Mouse (Mus musculus): ENCODE measurements at regions not wholly inside any gene's neighbourhood (a gene's known extent, or its start where the extent isn't known, plus 50 kb on each side); places are given as distances from the start of the nearest gene placed in this dataset.

GRCm38 (mm10) chr3:144378524-144379225 is 173.7 kb upstream of the Lmo4 start:
- no peaks in the 10 kb centered on the region for H3K36me3 ChIP-seq (ENCODE audit: control insufficient read depth, insufficient read depth, low read length)
- H3K4me1 ChIP-seq (ENCODE audit: control insufficient read depth, insufficient read depth, low read length), result no peaks in the 10 kb centered on the region
- no peak overlapping the region for H3K4me3 ChIP-seq (ENCODE audit: insufficient read depth, low read depth, low read length)
- no peak for DNase-seq (ENCODE audit: extremely low read depth, low read depth, low spot score)
- TF ChIP-seq CTCF (IDR thresholded peaks at IDR 0.05; ENCODE audit: low read depth, low read length), result no peak
- TF ChIP-seq POLR2A (IDR thresholded peaks at IDR 0.05; ENCODE audit: extremely low read depth, insufficient read depth, low read length), result no peak
- H3K79me2 ChIP-seq (ENCODE audit: control insufficient read depth, insufficient read depth, low read length), result no peaks in the 10 kb centered on the region
- no peak overlapping the region for H3K27ac ChIP-seq (replicated peaks; ENCODE audit: insufficient read depth, low read depth, low read length)
- no peaks in the 10 kb centered on the region for H3K27me3 ChIP-seq (ENCODE audit: control insufficient read depth, insufficient read depth, low read length)
- no peak overlapping the region for H3K9ac ChIP-seq (ENCODE audit: low read depth, low read length)
- 96% methylated on average over 8 of the region's 8 CpGs for WGBS

DNA sequence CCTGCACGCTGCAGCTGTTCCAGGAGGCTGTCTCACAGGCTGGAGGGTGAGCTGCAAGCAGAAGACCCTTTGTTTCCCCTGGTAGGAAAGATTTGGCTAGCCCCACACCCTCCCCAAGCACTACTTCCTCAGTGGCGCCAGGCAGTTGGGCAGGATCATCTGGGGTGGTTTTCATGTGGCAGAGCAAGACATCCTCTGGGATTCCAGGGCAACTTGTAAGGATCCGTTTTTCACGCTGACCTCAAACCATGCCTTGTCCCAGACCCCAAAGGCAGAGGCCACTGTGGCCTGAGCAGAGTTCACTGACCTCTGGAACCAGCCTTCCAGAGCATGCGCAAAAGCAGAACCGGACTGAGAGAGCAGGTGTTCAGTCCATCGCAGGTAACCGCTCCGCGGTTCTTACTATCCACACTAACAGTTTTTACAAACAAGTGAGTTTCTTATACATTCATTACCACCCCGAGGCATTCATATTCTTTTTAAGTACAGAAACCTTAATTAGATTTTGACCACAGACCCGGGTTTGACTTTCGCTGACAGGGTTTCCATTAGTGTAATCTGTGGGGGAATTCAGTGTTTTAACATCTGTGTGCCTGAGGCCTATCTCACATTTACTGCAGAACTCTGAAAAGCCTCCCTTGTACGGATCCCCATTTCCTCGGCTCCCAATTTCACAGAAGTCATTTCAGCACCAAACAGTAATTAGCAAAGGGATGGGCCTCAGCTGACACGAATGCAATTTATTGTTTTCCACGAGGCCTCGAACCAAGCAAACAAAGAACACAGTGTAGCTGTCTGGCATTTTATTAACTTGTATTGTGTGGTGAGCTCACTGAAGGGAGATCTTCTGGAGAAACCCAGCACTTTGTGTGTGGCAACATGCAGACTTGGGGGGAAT is 172.9 kb upstream of the Lmo4 start:
- no peak for DNase-seq (ENCODE audit: extremely low read depth, low read depth, low spot score)
- Histone ChIP-seq H3K9ac (ENCODE audit: low read depth, low read length) (no peak overlapping the region), H3K4me1 (ENCODE audit: control insufficient read depth, insufficient read depth, low read length) (no peaks in the 10 kb centered on the region), H3K27ac (replicated peaks; ENCODE audit: insufficient read depth, low read depth, low read length) (no peak overlapping the region), H3K4me3 (ENCODE audit: insufficient read depth, low read depth, low read length) (no peak overlapping the region), H3K36me3 (ENCODE audit: control insufficient read depth, insufficient read depth, low read length) (no peaks in the 10 kb centered on the region), H3K79me2 (ENCODE audit: control insufficient read depth, insufficient read depth, low read length) (no peaks in the 10 kb centered on the region), H3K27me3 (ENCODE audit: control insufficient read depth, insufficient read depth, low read length) (no peaks in the 10 kb centered on the region)
- 86% methylated on average over 18 of the region's 18 CpGs for WGBS
- no peak for TF ChIP-seq POLR2A (IDR thresholded peaks at IDR 0.05; ENCODE audit: extremely low read depth, insufficient read depth, low read length)
- TF ChIP-seq CTCF (IDR thresholded peaks at IDR 0.05; ENCODE audit: low read depth, low read length), result no peak

- Histone ChIP-seq H3K79me2 (ENCODE audit: control insufficient read depth, insufficient read depth, low read length) (no peaks in the 10 kb centered on the region), H3K27ac (replicated peaks; ENCODE audit: insufficient read depth, low read depth, low read length) (no peak overlapping the region), H3K36me3 (ENCODE audit: control insufficient read depth, insufficient read depth, low read length) (no peaks in the 10 kb centered on the region), H3K4me1 (ENCODE audit: control insufficient read depth, insufficient read depth, low read length) (no peaks in the 10 kb centered on the region), H3K4me3 (ENCODE audit: insufficient read depth, low read depth, low read length) (no peak overlapping the region), H3K9ac (ENCODE audit: low read depth, low read length) (no peak overlapping the region), H3K27me3 (ENCODE audit: control insufficient read depth, insufficient read depth, low read length) (no peaks in the 10 kb centered on the region)
- WGBS, result 83% methylated on average over 15 of the region's 15 CpGs
- no peak for TF ChIP-seq POLR2A (IDR thresholded peaks at IDR 0.05; ENCODE audit: extremely low read depth, insufficient read depth, low read length)
- TF ChIP-seq CTCF (IDR thresholded peaks at IDR 0.05; ENCODE audit: low read depth, low read length), result no peak
- DNase-seq (ENCODE audit: extremely low read depth, low read depth, low spot score), result no peak
These were observed 171.7 kb upstream of the Lmo4 start for GRCm38 (mm10) chr3:144376463-144377402.

DNA sequence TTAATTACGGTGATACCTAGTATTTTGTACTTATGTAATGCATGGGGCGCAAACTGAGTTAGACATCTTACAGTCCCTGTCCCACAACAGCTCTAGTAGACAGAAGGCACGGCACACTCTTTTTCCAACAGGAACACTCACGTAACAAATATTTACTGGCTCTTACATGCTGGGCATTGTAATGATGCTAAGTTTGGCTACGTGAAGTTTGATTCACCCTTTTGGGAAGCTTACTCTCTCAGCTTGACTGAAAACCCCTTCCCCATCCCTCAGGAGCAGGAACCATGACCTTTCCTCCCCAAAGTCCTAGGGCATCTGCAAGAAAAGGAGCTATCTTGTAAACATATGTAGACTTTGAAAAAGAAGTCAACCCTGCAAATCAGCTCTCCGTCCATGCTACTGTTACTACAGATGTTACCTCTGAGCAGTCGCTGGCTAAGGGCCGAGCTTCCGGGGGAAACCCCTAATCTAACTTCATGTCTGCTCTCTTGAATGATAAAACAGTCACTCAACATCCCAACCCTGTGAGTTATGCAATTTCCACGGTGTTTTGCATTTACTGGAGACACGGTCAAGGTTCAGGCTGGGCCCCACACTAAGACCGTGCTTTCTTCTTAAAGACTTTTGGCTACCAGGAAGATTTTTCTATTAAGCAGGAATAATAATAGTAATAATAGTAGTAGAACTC is 170.8 kb upstream of the Lmo4 start:
- no peak overlapping the region for H3K27ac ChIP-seq (replicated peaks; ENCODE audit: insufficient read depth, low read depth, low read length)
- H3K36me3 ChIP-seq (ENCODE audit: control insufficient read depth, insufficient read depth, low read length), result no peaks in the 10 kb centered on the region
- DNase-seq (ENCODE audit: extremely low read depth, low read depth, low spot score), result no peak
- WGBS, result 65% methylated on average over 12 of the region's 12 CpGs
- H3K27me3 ChIP-seq (ENCODE audit: control insufficient read depth, insufficient read depth, low read length), result no peaks in the 10 kb centered on the region
- no peak overlapping the region for H3K9ac ChIP-seq (ENCODE audit: low read depth, low read length)
- TF ChIP-seq CTCF (IDR thresholded peaks at IDR 0.05; ENCODE audit: low read depth, low read length) (no peak), POLR2A (IDR thresholded peaks at IDR 0.05; ENCODE audit: extremely low read depth, insufficient read depth, low read length) (no peak)
- no peaks in the 10 kb centered on the region for H3K79me2 ChIP-seq (ENCODE audit: control insufficient read depth, insufficient read depth, low read length)
- H3K4me1 ChIP-seq (ENCODE audit: control insufficient read depth, insufficient read depth, low read length), result no peaks in the 10 kb centered on the region
- no peak overlapping the region for H3K4me3 ChIP-seq (ENCODE audit: insufficient read depth, low read depth, low read length)

- no peak for DNase-seq (ENCODE audit: extremely low read depth, low read depth, low spot score)
- 76% methylated on average over 4 of the region's 4 CpGs for WGBS
These were observed 163.3 kb upstream of the Lmo4 start for GRCm38 (mm10) chr3:144368300-144368699.

More at GRCm38 (mm10) chr3:144368300-144368699, 163.3 kb upstream of the Lmo4 start:
- Histone ChIP-seq H3K27me3 (ENCODE audit: control insufficient read depth, insufficient read depth, low read length) (no peaks in the 10 kb centered on the region), H3K4me1 (ENCODE audit: control insufficient read depth, insufficient read depth, low read length) (no peaks in the 10 kb centered on the region), H3K36me3 (ENCODE audit: control insufficient read depth, insufficient read depth, low read length) (no peaks in the 10 kb centered on the region), H3K27ac (replicated peaks; ENCODE audit: insufficient read depth, low read depth, low read length) (no peak overlapping the region), H3K9ac (ENCODE audit: low read depth, low read length) (no peak overlapping the region), H3K4me3 (ENCODE audit: insufficient read depth, low read depth, low read length) (no peak overlapping the region), H3K79me2 (ENCODE audit: control insufficient read depth, insufficient read depth, low read length) (no peaks in the 10 kb centered on the region)
- TF ChIP-seq CTCF (IDR thresholded peaks at IDR 0.05; ENCODE audit: low read depth, low read length) (no peak), POLR2A (IDR thresholded peaks at IDR 0.05; ENCODE audit: extremely low read depth, insufficient read depth, low read length) (no peak)

All from liver, adult 2 months (tissue).